Mouse (Mus musculus): ENCODE results near the gene Prdm8. TPM values are rescaled to one million over a fixed set of nuclear protein-coding genes. Genes with fewer than 3 reads are reported as not detected.

Gene Prdm8
- 0.30 TPM for polyA plus RNA-seq (2015; fragmentation: Illumina TruSeq; extraction: RNeasy Lipid Tissue Mini Kit (QIAGEN cat#74804); ENCODE audit: insufficient read depth, low read depth, low replicate concordance)

DNA sequence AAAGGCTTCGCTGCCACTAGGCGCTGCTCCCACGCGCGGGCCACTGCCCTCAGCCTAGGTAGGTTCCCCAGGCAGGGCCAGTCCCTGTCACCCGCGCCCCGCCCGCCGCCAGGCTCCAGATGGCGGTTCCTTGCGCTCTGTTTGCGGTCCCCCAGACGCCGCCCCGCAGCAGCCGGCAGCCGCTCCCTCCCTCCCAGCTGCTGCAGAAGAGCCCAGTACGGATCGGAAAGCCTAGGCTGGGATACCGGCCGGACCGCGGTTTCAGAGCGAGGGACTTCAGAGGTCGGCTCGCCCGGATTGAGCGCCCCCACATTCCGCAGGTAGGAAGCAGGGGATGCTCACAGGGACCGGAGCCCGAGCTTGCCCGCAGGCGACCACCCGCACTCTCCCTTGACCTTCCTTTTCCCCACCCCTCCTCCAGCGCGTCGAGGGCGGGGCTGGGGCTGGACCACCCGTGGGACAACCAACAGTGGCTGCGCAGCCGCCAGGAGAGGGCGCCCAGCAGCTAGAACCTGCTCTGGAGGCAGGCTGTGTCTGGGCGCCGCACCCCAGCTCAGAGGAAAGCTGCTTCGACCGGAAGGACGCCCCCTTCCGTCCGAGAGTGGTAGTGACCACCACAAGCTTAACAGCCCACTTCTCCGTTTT, at the start of gene Prdm8:
Prdm8 (plus strand) TSS at position 19 of the 645 bp plus-strand sequence.

Other genes starting within 250 kb of the Prdm8 start
- 6.2 TPM for gene Antxr2, start 136.2 kb upstream of the Prdm8 start, polyA plus RNA-seq (2015; fragmentation: Illumina TruSeq; extraction: RNeasy Lipid Tissue Mini Kit (QIAGEN cat#74804); ENCODE audit: insufficient read depth, low read depth, low replicate concordance)
- gene Fgf5, start 87.0 kb downstream of the Prdm8 start, polyA plus RNA-seq (2015; fragmentation: Illumina TruSeq; extraction: RNeasy Lipid Tissue Mini Kit (QIAGEN cat#74804); ENCODE audit: insufficient read depth, low read depth, low replicate concordance) = not detected
- gene Cfap299, start 162.1 kb downstream of the Prdm8 start, polyA plus RNA-seq (2015; fragmentation: Illumina TruSeq; extraction: RNeasy Lipid Tissue Mini Kit (QIAGEN cat#74804); ENCODE audit: insufficient read depth, low read depth, low replicate concordance) = not detected

Data from pancreas, adult 10 weeks (tissue).